Mouse (Mus musculus): ENCODE results near the gene Cntrl. TPM values are rescaled to one million over a fixed set of nuclear protein-coding genes. Genes with fewer than 3 reads are reported as not detected.

The Cntrl gene
- polyA plus RNA-seq, 1 experiment from 2014 or later: 16.2 TPM

- WGBS: 65% methylated on average over 6 of the region's 6 CpGs
- ATAC-seq (ENCODE audit: extremely low read depth, insufficient number of reproducible peaks, low FRiP score, low TSS enrichment): no peak
- no peaks in the 10 kb centered on the region for H3K9me3 ChIP-seq
- no peak overlapping the region for H3K4me2 ChIP-seq
- H3K27me3 ChIP-seq (replicated peaks): no peaks in the 10 kb centered on the region
- no peaks in the 10 kb centered on the region for H3K36me3 ChIP-seq
- H3K9ac ChIP-seq: no peak overlapping the region
- no peak overlapping the region for H3K4me3 ChIP-seq
- H3K27ac ChIP-seq (replicated peaks): no peak overlapping the region
- H3K4me1 ChIP-seq: no peaks in the 10 kb centered on the region
These were observed 30.1 kb upstream of the Cntrl start for GRCm38 (mm10) chr2:35079166-35079565.

GRCm38 (mm10) chr2:35087418-35087817 lies 21.9 kb upstream of the Cntrl start:
- no peak overlapping the region for H3K4me2 ChIP-seq
- no peak overlapping the region for H3K4me3 ChIP-seq
- H3K36me3 ChIP-seq: no peaks in the 10 kb centered on the region
- no peaks in the 10 kb centered on the region for H3K4me1 ChIP-seq
- H3K27ac ChIP-seq (replicated peaks): no peak overlapping the region
- H3K27me3 ChIP-seq (replicated peaks): no peaks in the 10 kb centered on the region
- no peaks in the 10 kb centered on the region for H3K9me3 ChIP-seq
- ATAC-seq (ENCODE audit: extremely low read depth, insufficient number of reproducible peaks, low FRiP score, low TSS enrichment): no peak
- WGBS: 60% methylated on average over 4 of the region's 4 CpGs
- H3K9ac ChIP-seq: no peak overlapping the region

DNA sequence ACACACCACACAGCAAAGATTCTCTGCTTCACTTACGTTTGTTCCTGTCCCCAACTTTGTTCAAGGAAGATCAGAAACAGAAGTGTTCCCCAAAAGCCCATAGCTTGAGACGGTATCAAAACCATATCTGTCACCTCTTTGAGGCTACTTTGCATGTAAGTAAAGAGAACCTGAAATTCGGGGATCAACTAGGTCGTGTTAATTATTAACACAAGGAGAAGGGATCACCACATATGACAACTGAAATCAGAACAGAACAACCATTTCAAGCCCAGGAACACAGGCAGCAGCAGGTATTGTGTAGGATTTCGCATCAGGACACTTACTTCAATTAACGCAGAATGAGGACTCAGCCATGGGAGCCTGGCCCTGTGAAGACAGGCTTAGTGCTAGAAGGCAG lies 8.8 kb upstream of the Cntrl start:
- WGBS: 65% methylated on average over 6 of the region's 6 CpGs
- no peak for ATAC-seq (ENCODE audit: extremely low read depth, insufficient number of reproducible peaks, low FRiP score, low TSS enrichment)
- peak overlapping the region; percentile 30; the same call in 1 of the 2 replicates for H3K27ac ChIP-seq (replicated peaks)

DNA sequence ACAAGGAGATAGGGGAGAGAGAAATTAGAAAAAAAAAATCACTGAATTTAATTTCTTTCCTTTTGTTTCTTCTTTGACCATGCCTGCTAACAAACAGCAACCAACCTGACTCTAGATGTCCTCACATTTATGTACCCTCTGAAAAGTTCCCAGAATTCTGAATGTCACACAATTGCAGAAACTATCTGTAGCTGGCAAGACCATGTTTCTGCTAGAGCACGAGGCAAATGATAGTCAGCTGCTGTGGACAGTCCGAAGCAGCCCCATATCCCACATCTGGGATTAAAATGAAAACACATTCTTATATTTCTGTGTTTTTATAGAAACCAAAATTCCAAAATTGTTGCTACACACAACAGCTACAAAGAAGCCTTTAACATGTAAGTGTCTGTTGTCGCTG lies 7.8 kb upstream of the Cntrl start, which contains the start of gene AI182371:
Gene AI182371 (minus strand): TSS at position 101 of the 400 bp plus-strand sequence.
- ATAC-seq (ENCODE audit: extremely low read depth, insufficient number of reproducible peaks, low FRiP score, low TSS enrichment): no peak
- H3K4me1 ChIP-seq: peaks cover 3% of the 10 kb centered on the region; the same call in 1 of the 2 replicates
- H3K36me3 ChIP-seq: no peaks in the 10 kb centered on the region; the same call in 1 of the 2 replicates
- 83% methylated on average over 3 of the region's 3 CpGs for WGBS
- no peaks in the 10 kb centered on the region for H3K27me3 ChIP-seq (replicated peaks)
- H3K27ac ChIP-seq (replicated peaks): peak within 1 kb of the TSS; percentile 30; the same call in 1 of the 2 replicates
- no peak within 1 kb of the TSS for H3K4me2 ChIP-seq
- H3K9me3 ChIP-seq: no peaks in the 10 kb centered on the region
- no peak within 1 kb of the TSS for H3K9ac ChIP-seq
- no peak within 1 kb of the TSS for H3K4me3 ChIP-seq

More for the DNA sequence above, 8.8 kb upstream of the Cntrl start:
- Histone ChIP-seq H3K4me3 (no peak overlapping the region), H3K27me3 (replicated peaks) (no peaks in the 10 kb centered on the region), H3K9me3 (no peaks in the 10 kb centered on the region), H3K36me3 (no peaks in the 10 kb centered on the region; the same call in 1 of the 2 replicates), H3K9ac (no peak overlapping the region), H3K4me2 (no peak overlapping the region), H3K4me1 (peaks cover 3% of the 10 kb centered on the region; the same call in 1 of the 2 replicates)

- Histone ChIP-seq H3K27ac (replicated peaks) (no peak overlapping the region), H3K4me1 (peaks cover 3% of the 10 kb centered on the region; the same call in 1 of the 2 replicates), H3K9ac (no peak overlapping the region), H3K4me2 (no peak overlapping the region), H3K27me3 (replicated peaks) (no peaks in the 10 kb centered on the region), H3K9me3 (no peaks in the 10 kb centered on the region), H3K36me3 (no peaks in the 10 kb centered on the region; the same call in 1 of the 2 replicates), H3K4me3 (no peak overlapping the region)
- no peak for ATAC-seq (ENCODE audit: extremely low read depth, insufficient number of reproducible peaks, low FRiP score, low TSS enrichment)
These were observed 6.5 kb upstream of the Cntrl start for GRCm38 (mm10) chr2:35102777-35103176.

- no peak overlapping the region for H3K4me3 ChIP-seq
- H3K36me3 ChIP-seq: no peaks in the 10 kb centered on the region
- H3K4me1 ChIP-seq: peaks cover 3% of the 10 kb centered on the region; the same call in 1 of the 2 replicates
- 52% methylated on average over 5 of the region's 5 CpGs for WGBS
- H3K4me2 ChIP-seq: no peak overlapping the region
- ATAC-seq (ENCODE audit: extremely low read depth, insufficient number of reproducible peaks, low FRiP score, low TSS enrichment): no peak
- H3K9ac ChIP-seq: no peak overlapping the region
- H3K27me3 ChIP-seq (replicated peaks): no peaks in the 10 kb centered on the region
- no peaks in the 10 kb centered on the region for H3K9me3 ChIP-seq
- no peak overlapping the region for H3K27ac ChIP-seq (replicated peaks)
These were observed 5.7 kb upstream of the Cntrl start for GRCm38 (mm10) chr2:35103558-35103957.

GRCm38 (mm10) chr2:35104843-35105242 lies 4.4 kb upstream of the Cntrl start:
- H3K9ac ChIP-seq: no peak overlapping the region
- no peak overlapping the region for H3K4me2 ChIP-seq
- H3K36me3 ChIP-seq: no peaks in the 10 kb centered on the region
- H3K27ac ChIP-seq (replicated peaks): no peak overlapping the region
- peaks cover 9% of the 10 kb centered on the region for H3K4me1 ChIP-seq
- no peaks in the 10 kb centered on the region for H3K27me3 ChIP-seq (replicated peaks)
- H3K9me3 ChIP-seq: no peaks in the 10 kb centered on the region
- WGBS: 52% methylated on average over 3 of the region's 3 CpGs
- ATAC-seq (ENCODE audit: extremely low read depth, insufficient number of reproducible peaks, low FRiP score, low TSS enrichment): no peak
- no peak overlapping the region for H3K4me3 ChIP-seq

DNA sequence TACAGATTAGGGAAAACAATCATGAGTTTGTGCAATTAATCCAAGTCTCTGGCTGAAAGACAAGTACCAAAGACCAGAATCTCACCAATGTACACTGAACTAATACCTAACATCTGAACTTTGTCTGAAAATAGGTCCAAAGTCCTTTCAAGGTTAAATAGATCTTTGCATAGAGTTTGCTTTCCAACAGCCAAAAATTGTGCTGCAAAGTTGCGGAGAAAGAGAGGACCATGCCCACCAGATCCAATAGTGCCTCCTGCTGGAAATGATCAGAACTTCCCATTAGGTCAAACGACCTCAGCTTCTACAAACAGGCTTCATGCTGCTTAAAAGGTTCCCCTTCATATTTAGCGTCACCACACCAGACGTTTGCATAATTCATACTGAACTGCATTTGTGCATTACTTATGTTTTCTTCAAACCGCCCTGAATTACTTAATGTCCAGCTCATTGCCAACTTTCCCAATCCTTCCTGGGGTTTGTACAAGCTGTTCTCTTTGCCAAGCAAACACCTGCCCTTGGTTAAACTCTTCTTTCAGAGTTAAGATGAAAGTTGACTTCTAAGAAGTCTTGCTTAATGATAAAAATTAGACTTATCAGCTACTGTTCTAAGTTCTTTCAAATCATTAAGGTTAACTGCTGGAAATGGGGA lies 1.2 kb upstream of the Cntrl start:
- Histone ChIP-seq H3K36me3 (no peaks in the 10 kb centered on the region), H3K4me2 (no peak overlapping the region), H3K4me3 (no peak overlapping the region), H3K27me3 (replicated peaks) (no peaks in the 10 kb centered on the region), H3K27ac (replicated peaks) (no peak overlapping the region), H3K9ac (no peak overlapping the region), H3K4me1 (peaks cover 14% of the 10 kb centered on the region), H3K9me3 (no peaks in the 10 kb centered on the region)
- no peak for ATAC-seq (ENCODE audit: extremely low read depth, insufficient number of reproducible peaks, low FRiP score, low TSS enrichment)
- 51% methylated on average over 5 of the region's 5 CpGs for WGBS

DNA sequence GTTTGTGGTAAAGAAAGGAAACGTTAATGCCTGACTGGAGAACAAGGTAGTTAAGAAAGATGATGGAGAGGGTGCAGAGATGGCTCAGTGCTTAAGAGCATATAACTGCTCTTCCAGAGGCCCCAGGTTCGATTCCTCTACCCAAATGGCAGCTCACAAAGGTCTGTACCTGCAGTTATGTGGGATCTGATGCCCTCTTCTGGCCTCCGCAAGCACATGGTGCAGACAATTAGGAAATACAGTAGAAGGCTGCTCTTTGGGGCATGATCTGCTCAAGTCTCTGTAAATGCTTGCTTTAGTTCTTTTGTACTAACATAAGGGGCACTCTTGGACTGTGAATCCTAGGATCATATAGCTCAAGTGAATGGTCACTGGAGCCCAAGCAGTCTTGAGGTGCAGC lies 580 bp upstream of the Cntrl start:
- 36% methylated on average over 3 of the region's 3 CpGs for WGBS
- Histone ChIP-seq H3K4me1 (peaks cover 14% of the 10 kb centered on the region), H3K36me3 (no peaks in the 10 kb centered on the region), H3K27me3 (replicated peaks) (no peaks in the 10 kb centered on the region), H3K27ac (replicated peaks) (peak overlapping the region; percentile 80), H3K9me3 (no peaks in the 10 kb centered on the region), H3K4me3 (peak overlapping the region; percentile 75), H3K4me2 (peak overlapping the region; percentile 86), H3K9ac (peak overlapping the region; percentile 84)
- no peak for ATAC-seq (ENCODE audit: extremely low read depth, insufficient number of reproducible peaks, low FRiP score, low TSS enrichment)

- H3K27ac ChIP-seq (replicated peaks): peak overlapping the region; percentile 80
- 2% methylated on average over 13 of the region's 13 CpGs for WGBS
- H3K9me3 ChIP-seq: no peaks in the 10 kb centered on the region
- H3K4me1 ChIP-seq: peaks cover 14% of the 10 kb centered on the region
- peak overlapping the region; percentile 84 for H3K9ac ChIP-seq
- H3K36me3 ChIP-seq: peaks cover 5% of the 10 kb centered on the region; the same call in 1 of the 2 replicates
- ATAC-seq (ENCODE audit: extremely low read depth, insufficient number of reproducible peaks, low FRiP score, low TSS enrichment): no peak
- no peaks in the 10 kb centered on the region for H3K27me3 ChIP-seq (replicated peaks)
- H3K4me3 ChIP-seq: peak overlapping the region; percentile 75
- peak overlapping the region; percentile 86 for H3K4me2 ChIP-seq
These were observed 622 bp downstream of the Cntrl start for GRCm38 (mm10) chr2:35109924-35110304.

DNA sequence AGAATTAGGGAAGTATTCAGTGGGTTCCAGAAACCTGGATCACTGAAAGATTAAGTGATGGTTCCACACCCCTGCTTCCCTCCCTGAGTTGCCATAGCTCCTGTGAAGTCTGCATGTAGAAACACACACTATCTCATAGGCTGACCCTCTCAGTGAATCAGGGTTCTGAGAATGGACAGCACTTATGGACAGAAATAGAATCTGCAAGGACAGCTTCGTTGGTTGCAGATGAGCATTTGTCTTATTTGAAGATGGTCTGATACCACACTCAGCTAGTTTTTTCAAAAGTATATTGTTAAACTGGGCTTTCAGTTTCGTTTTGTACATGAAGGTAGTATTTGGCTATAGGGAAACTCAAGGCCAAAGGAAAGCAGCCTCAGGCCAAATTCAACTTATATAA lies 1.2 kb downstream of the Cntrl start:
- 50% methylated on average over 2 of the region's 2 CpGs for WGBS
- Histone ChIP-seq H3K9ac (no peak overlapping the region), H3K4me1 (peaks cover 14% of the 10 kb centered on the region), H3K36me3 (peaks cover 10% of the 10 kb centered on the region; the same call in 1 of the 2 replicates), H3K4me3 (peak overlapping the region; percentile 19; the same call in 1 of the 2 replicates), H3K27ac (replicated peaks) (no peak overlapping the region), H3K27me3 (replicated peaks) (no peaks in the 10 kb centered on the region), H3K4me2 (peak overlapping the region; percentile 86), H3K9me3 (no peaks in the 10 kb centered on the region)
- ATAC-seq (ENCODE audit: extremely low read depth, insufficient number of reproducible peaks, low FRiP score, low TSS enrichment): no peak

DNA sequence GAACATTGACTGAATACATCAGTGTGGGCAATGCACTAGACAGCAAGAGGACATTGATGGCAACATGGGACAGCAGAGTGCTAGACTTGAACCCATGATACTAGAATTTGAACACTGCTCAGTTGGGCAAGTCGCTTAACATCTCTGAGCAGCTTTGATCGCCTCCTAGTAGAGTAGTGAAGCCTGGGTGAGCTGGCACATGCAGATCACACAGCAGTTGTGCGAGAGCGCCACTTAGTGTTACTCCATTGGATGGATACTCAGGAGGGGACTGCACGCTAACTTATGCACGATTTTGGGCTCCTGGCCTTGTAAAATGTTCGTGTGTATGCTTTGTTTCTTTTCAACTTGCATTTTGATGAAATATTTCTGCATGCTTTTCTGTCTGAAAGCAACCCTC lies 15.4 kb downstream of the Cntrl start:
- no peak overlapping the region for H3K4me2 ChIP-seq
- H3K27ac ChIP-seq (replicated peaks): no peak overlapping the region
- H3K9me3 ChIP-seq: no peaks in the 10 kb centered on the region
- no peak overlapping the region for H3K9ac ChIP-seq
- H3K27me3 ChIP-seq (replicated peaks): no peaks in the 10 kb centered on the region
- no peak for ATAC-seq (ENCODE audit: extremely low read depth, insufficient number of reproducible peaks, low FRiP score, low TSS enrichment)
- peaks cover 37% of the 10 kb centered on the region for H3K36me3 ChIP-seq
- WGBS: 75% methylated on average over 7 of the region's 7 CpGs
- H3K4me1 ChIP-seq: 0 out of 2 replicates have a peak, but pooled peaks cover 4% of the 10 kb centered on the region
- no peak overlapping the region for H3K4me3 ChIP-seq
